Mouse (Mus musculus) heart, embryonic 11.5 days (tissue): ENCODE data around the gene Chil1. TPM values are rescaled to one million over a fixed set of nuclear protein-coding genes. Genes with fewer than 3 reads are reported as not detected.

Experiments used
- ATAC-seq: fragments of 200-750 bp; cut with Nextera tagmentation; replicated peaks from 2 replicates; pipeline ENCODE4 v1.8.0; 2017; ENCODE audit warnings: moderate library complexity; ENCODE audit not compliant: insufficient number of reproducible peaks, low FRiP score, low TSS enrichment
- H3K27ac ChIP-seq: fragments of 300-500 bp; sonication (generic); 2 replicates; pipeline ENCODE4 v1.5.1; 2014; ENCODE audit warnings: mild to moderate bottlenecking, low read depth, low read length
- H3K27me3 ChIP-seq: fragments of 300-500 bp; sonication (generic); 2 replicates; pipeline ENCODE4 v1.6.1; 2014; ENCODE audit warnings: mild to moderate bottlenecking, low read length, mixed read lengths; ENCODE audit not compliant: control insufficient read depth, insufficient read depth
- H3K36me3 ChIP-seq: fragments of 300-500 bp; sonication (generic); 2 replicates; pipeline ENCODE4 v1.6.1; 2014; ENCODE audit warnings: mild to moderate bottlenecking, low read length, moderate library complexity, mixed read lengths; ENCODE audit not compliant: control insufficient read depth, insufficient read depth
- H3K4me1 ChIP-seq: fragments of 300-500 bp; sonication (generic); 2 replicates; pipeline ENCODE4 v1.6.1; 2014; ENCODE audit warnings: low read length; ENCODE audit not compliant: control insufficient read depth, insufficient read depth
- H3K4me2 ChIP-seq: fragments of 300-500 bp; sonication (generic); 2 replicates; pipeline ENCODE4 v1.6.1; 2014; ENCODE audit warnings: mild to moderate bottlenecking, moderate library complexity
- H3K4me3 ChIP-seq: fragments of 300-500 bp; sonication (generic); 2 replicates; pipeline ENCODE4 v1.5.1; 2014; ENCODE audit warnings: low read depth, low read length
- H3K9ac ChIP-seq: fragments of 300-500 bp; sonication (generic); 2 replicates; pipeline ENCODE4 v1.6.1; 2014; ENCODE audit warnings: mild to moderate bottlenecking, low read depth, low read length, moderate library complexity
- H3K9me3 ChIP-seq: fragments of 300-500 bp; sonication (generic); replicated peaks from 2 replicates; pipeline ENCODE4 v1.6.1; 2016; ENCODE audit warnings: low read length; ENCODE audit not compliant: control insufficient read depth
- WGBS: fragments of 180-500 bp; shearing (Covaris S2); extraction: QIAGEN DNeasy Blood & Tissue Kit; methylation state at CpG from one replicate; pipeline ENCODE4 v1.1.7; 2014; ENCODE audit not compliant: insufficient replicate concordance; 5-methylcytosine and 5-hydroxymethylcytosine counted together
- polyA plus RNA-seq: library from polyadenylated mRNA; unstranded; fragments of >200 nt; fragmentation: Nextera tagmentation; extraction: Ambion mirVana; gene quantifications from 2 replicates; pipeline ENCODE4 v1.2.1, GENCODE M21; 2014

Gene Chil1
- polyA plus RNA-seq, 1 experiment from 2014 or later, result 1.9 TPM

- 73% methylated on average over 7 of the region's 7 CpGs for WGBS
- Histone ChIP-seq H3K9ac (no peak overlapping the region), H3K9me3 (no peaks in the 10 kb centered on the region), H3K4me1 (peaks cover 34% of the 10 kb centered on the region), H3K36me3 (no peaks in the 10 kb centered on the region), H3K27ac (no peak overlapping the region), H3K27me3 (no peaks in the 10 kb centered on the region), H3K4me2 (no peak overlapping the region), H3K4me3 (no peak overlapping the region)
- no peak for ATAC-seq
Observed at GRCm38 (mm10) chr1:134215059-134215458, 33.1 kb downstream of the Chil1 start.

- ATAC-seq, result no peak
- Histone ChIP-seq H3K4me2 (no peak overlapping the region), H3K9ac (0 out of 2 replicates have a peak overlapping the region, but pooled peaks have one; percentile 7), H3K27me3 (no peaks in the 10 kb centered on the region), H3K36me3 (no peaks in the 10 kb centered on the region), H3K9me3 (no peaks in the 10 kb centered on the region), H3K27ac (no peak overlapping the region), H3K4me1 (peaks cover 34% of the 10 kb centered on the region), H3K4me3 (no peak overlapping the region)
- WGBS, result 28% methylated on average over 11 of the region's 11 CpGs
Observed at GRCm38 (mm10) chr1:134215751-134216628, 34.0 kb downstream of the Chil1 start.

GRCm38 (mm10) chr1:134216629-134216971 is 34.6 kb downstream of the Chil1 start:
- Histone ChIP-seq H3K27ac (no peak overlapping the region), H3K4me2 (no peak overlapping the region), H3K9me3 (no peaks in the 10 kb centered on the region), H3K27me3 (no peaks in the 10 kb centered on the region), H3K4me1 (peaks cover 39% of the 10 kb centered on the region), H3K36me3 (no peaks in the 10 kb centered on the region), H3K4me3 (no peak overlapping the region), H3K9ac (no peak overlapping the region)
- whole genome bisulfite sequencing, result 90% methylated on average over 2 of the region's 2 CpGs
- ATAC-seq, result no peak

GRCm38 (mm10) chr1:134217028-134217481 is 35.1 kb downstream of the Chil1 start:
- H3K27me3 ChIP-seq, result no peaks in the 10 kb centered on the region
- H3K9ac ChIP-seq, result no peak overlapping the region
- WGBS, result 65% methylated on average over 12 of the region's 12 CpGs
- H3K4me3 ChIP-seq, result no peak overlapping the region
- ATAC-seq, result no peak
- peaks cover 43% of the 10 kb centered on the region for H3K4me1 ChIP-seq
- no peaks in the 10 kb centered on the region for H3K36me3 ChIP-seq
- no peaks in the 10 kb centered on the region for H3K9me3 ChIP-seq
- no peak overlapping the region for H3K27ac ChIP-seq
- no peak overlapping the region for H3K4me2 ChIP-seq

- Histone ChIP-seq H3K27me3 (no peaks in the 10 kb centered on the region), H3K9me3 (no peaks in the 10 kb centered on the region), H3K4me1 (peaks cover 48% of the 10 kb centered on the region), H3K36me3 (no peaks in the 10 kb centered on the region), H3K27ac (no peak overlapping the region), H3K9ac (no peak overlapping the region), H3K4me3 (no peak overlapping the region), H3K4me2 (no peak overlapping the region)
- 71% methylated on average over 3 of the region's 3 CpGs for WGBS
- no peak for ATAC-seq
Observed at GRCm38 (mm10) chr1:134217942-134218341, 36.0 kb downstream of the Chil1 start.

GRCm38 (mm10) chr1:134219608-134220007 is 37.6 kb downstream of the Chil1 start:
- WGBS, result 79% methylated on average over 5 of the region's 5 CpGs
- Histone ChIP-seq H3K9me3 (no peaks in the 10 kb centered on the region), H3K27me3 (no peaks in the 10 kb centered on the region), H3K4me3 (no peak overlapping the region), H3K27ac (no peak overlapping the region), H3K9ac (no peak overlapping the region), H3K36me3 (no peaks in the 10 kb centered on the region), H3K4me2 (no peak overlapping the region), H3K4me1 (peaks cover 39% of the 10 kb centered on the region)
- no peak for ATAC-seq

GRCm38 (mm10) chr1:134221172-134221571 is 39.2 kb downstream of the Chil1 start:
- Histone ChIP-seq H3K27ac (peak overlapping the region; percentile 12; the same call in 1 of the 2 replicates), H3K9ac (no peak overlapping the region), H3K4me3 (no peak overlapping the region), H3K4me1 (peaks cover 32% of the 10 kb centered on the region), H3K4me2 (no peak overlapping the region), H3K27me3 (no peaks in the 10 kb centered on the region), H3K9me3 (no peaks in the 10 kb centered on the region), H3K36me3 (no peaks in the 10 kb centered on the region)
- no peak for ATAC-seq
- 80% methylated on average over 1 of the region's 1 CpGs for WGBS

GRCm38 (mm10) chr1:134222122-134223055 is 40.4 kb downstream of the Chil1 start:
- peaks cover 25% of the 10 kb centered on the region for H3K4me1 ChIP-seq
- H3K4me2 ChIP-seq, result no peak overlapping the region
- H3K27ac ChIP-seq, result peak overlapping the region; percentile 51
- no peaks in the 10 kb centered on the region for H3K9me3 ChIP-seq
- WGBS, result 25% methylated on average over 8 of the region's 8 CpGs
- no peaks in the 10 kb centered on the region for H3K27me3 ChIP-seq
- no peak overlapping the region for H3K9ac ChIP-seq
- no peaks in the 10 kb centered on the region for H3K36me3 ChIP-seq
- no peak overlapping the region for H3K4me3 ChIP-seq
- ATAC-seq, result peak; percentile 82
